Mouse (Mus musculus): ENCODE measurements around the gene Hpdl. TPM values are rescaled to one million over a fixed set of nuclear protein-coding genes. Genes with fewer than 3 reads are reported as not detected.

Hpdl gene
- not detected in 4 replicates for total RNA-seq (2023; ENCODE audit: inconsistent age)

GRCm38 (mm10) chr4:116821694-116822016 lies at the start of gene Hpdl:
Gene Hpdl (minus strand): TSS chr4:116821707.

GRCm38 (mm10) chr4:116807197-116808129 lies 14.0 kb downstream of the Hpdl start, which contains the start of the genes Toe1 and Mutyh:
Gene Toe1 (minus strand): TSS chr4:116807640.
Gene Mutyh (plus strand): TSS chr4:116807723.

Other genes starting within 250 kb of the Hpdl start
- gene Ccdc17, start 225.1 kb downstream of the Hpdl start, total RNA-seq (2023; ENCODE audit: inconsistent age): 15.7 to 21.3 TPM (median 18.8 TPM) in 4 replicates
- gene Nasp, start 193.8 kb downstream of the Hpdl start, total RNA-seq (2023; ENCODE audit: inconsistent age): 60.5 to 64.7 TPM (median 62.3 TPM) in 4 replicates
- 185 to 206 TPM (median 194 TPM) in 4 replicates for gene Akr1a1, start 170.0 kb downstream of the Hpdl start, total RNA-seq (2023; ENCODE audit: inconsistent age)
- gene Prdx1, start 136.2 kb downstream of the Hpdl start, total RNA-seq (2023; ENCODE audit: inconsistent age): 167 to 174 TPM (median 172 TPM) in 4 replicates
- gene Mmachc, start 113.3 kb downstream of the Hpdl start, total RNA-seq (2023; ENCODE audit: inconsistent age): 4.3 to 6.3 TPM (median 6.0 TPM) in 4 replicates
- 21.9 to 26.4 TPM (median 24.3 TPM) in 4 replicates for gene Ccdc163, start 113.2 kb downstream of the Hpdl start, total RNA-seq (2023; ENCODE audit: inconsistent age)
- gene Tesk2, start 100.8 kb downstream of the Hpdl start, total RNA-seq (2023; ENCODE audit: inconsistent age): 10.1 to 12.0 TPM (median 11.0 TPM) in 4 replicates
- 43.0 to 50.2 TPM (median 44.8 TPM) in 4 replicates for gene Toe1, start 14.1 kb downstream of the Hpdl start, total RNA-seq (2023; ENCODE audit: inconsistent age)
- 13.3 to 30.0 TPM (median 20.1 TPM) in 4 replicates for gene Mutyh, start 14.0 kb downstream of the Hpdl start, total RNA-seq (2023; ENCODE audit: inconsistent age)
- gene Zswim5, start 55.7 kb upstream of the Hpdl start, total RNA-seq (2023; ENCODE audit: inconsistent age): not detected in 4 replicates
- gene Urod, start 172.7 kb upstream of the Hpdl start, total RNA-seq (2023; ENCODE audit: inconsistent age): 41.8 to 57.5 TPM (median 55.2 TPM) in 4 replicates
- 39.1 to 52.3 TPM (median 45.1 TPM) in 4 replicates for gene Hectd3, start 173.6 kb upstream of the Hpdl start, total RNA-seq (2023; ENCODE audit: inconsistent age)
- gene Eif2b3, start 197.7 kb upstream of the Hpdl start, total RNA-seq (2023; ENCODE audit: inconsistent age): 26.1 to 30.6 TPM (median 29.1 TPM) in 4 replicates